Mouse (Mus musculus) CH12.LX (cell line): ENCODE data around the gene Sipa1. TPM values are rescaled to one million over a fixed set of nuclear protein-coding genes. Genes with fewer than 3 reads are reported as not detected.

Source experiments
- DNase-seq: peaks from one replicate; pipeline ENCODE4 v3.0.0-alpha.2; 2013; ENCODE audit errors: extremely low read depth
- H3K27ac ChIP-seq: 2 replicates; pipeline ENCODE4 v1.5.1; 2012; ENCODE audit warnings: low read depth, mild to moderate bottlenecking, control low read depth, moderate library complexity; ENCODE audit not compliant: insufficient read depth
- H3K27me3 ChIP-seq: replicated peaks from 2 replicates; pipeline ENCODE3; 2012; ENCODE audit warnings: inconsistent platforms
- H3K36me3 ChIP-seq, 2 experiments: replicated peaks in 1 of 2; 2 replicates each; pipeline versions ENCODE3 to v1.6.1; 2012; ENCODE audit warnings: inconsistent platforms in 1 of 2, low read length in 1 of 2, mild to moderate bottlenecking in 1 of 2, mixed read lengths in 1 of 2, moderate library complexity in 1 of 2; ENCODE audit not compliant: control insufficient read depth in 1 of 2, insufficient read depth in 1 of 2
- H3K4me1 ChIP-seq, 2 experiments: 2 replicates each; pipeline ENCODE4 v1.6.1; 2012; ENCODE audit warnings: inconsistent platforms in 1 of 2, moderate library complexity in 1 of 2; ENCODE audit not compliant: insufficient read depth in 2 of 2, control insufficient read depth in 1 of 2
- H3K4me2 ChIP-seq: 2 replicates; pipeline ENCODE4 v1.6.1; 2012; ENCODE audit warnings: low read depth, mild to moderate bottlenecking, control low read depth; ENCODE audit not compliant: poor library complexity, insufficient read depth, severe bottlenecking
- H3K4me3 ChIP-seq, 3 experiments: fragments of 150-350 bp in 1 of 3; sonication (generic) in 1 of 3; replicated peaks in 1 of 3; 2 replicates each; pipeline versions ENCODE3 to v1.5.1; 2011 to 2012; ENCODE audit warnings: low read depth in 2 of 3, low read length in 2 of 3, mild to moderate bottlenecking in 2 of 3, moderate library complexity in 2 of 3, control low read depth in 1 of 3, improper control_type of control experiment in 1 of 3, inconsistent platforms in 1 of 3, mixed read lengths in 1 of 3; ENCODE audit not compliant: poor library complexity in 1 of 3
- H3K79me2 ChIP-seq: replicated peaks from 2 replicates; pipeline ENCODE4 v1.6.1; 2012; ENCODE audit warnings: mild to moderate bottlenecking, moderate library complexity; ENCODE audit not compliant: control insufficient read depth, poor library complexity, insufficient read depth, severe bottlenecking; ENCODE audit errors: extremely low read depth
- H3K9ac ChIP-seq: 2 replicates; pipeline ENCODE4 v1.6.1; 2012; ENCODE audit warnings: low read depth, mild to moderate bottlenecking, control low read depth, moderate library complexity; ENCODE audit not compliant: insufficient read depth
- H3K9me3 ChIP-seq: replicated peaks from 2 replicates; pipeline ENCODE3; 2012; ENCODE audit warnings: low read length, inconsistent platforms, mixed read lengths
- E2F4 ChIP-seq: IDR thresholded peaks from 2 replicates; pipeline ENCODE4 v1.6.1; 2011; ENCODE audit warnings: low read depth, low read length, improper control_type of control experiment; ENCODE audit not compliant: insufficient replicate concordance
- GABPA ChIP-seq: IDR thresholded peaks from 2 replicates; pipeline ENCODE4 v1.6.1; 2012; ENCODE audit warnings: low read depth, low read length, improper control_type of control experiment, inconsistent platforms; ENCODE audit not compliant: insufficient replicate concordance
- JUN ChIP-seq: IDR thresholded peaks from 2 replicates; pipeline ENCODE4 v1.6.1; 2011; ENCODE audit warnings: low read depth, mild to moderate bottlenecking, low read length, improper control_type of control experiment, moderate library complexity; ENCODE audit not compliant: insufficient read depth
- KAT2A ChIP-seq: IDR thresholded peaks from 2 replicates; pipeline ENCODE4 v1.6.1; 2012; ENCODE audit warnings: low read length, improper control_type of control experiment, inconsistent platforms; ENCODE audit not compliant: insufficient replicate concordance
- MAFK ChIP-seq: IDR thresholded peaks from 2 replicates; pipeline ENCODE4 v1.6.1; 2011; ENCODE audit warnings: low read length, improper control_type of control experiment; ENCODE audit not compliant: insufficient replicate concordance
- MAZ ChIP-seq: IDR thresholded peaks from 2 replicates; pipeline ENCODE4 v1.6.1; 2012; ENCODE audit warnings: low read depth, mild to moderate bottlenecking, inconsistent platforms, low read length, improper control_type of control experiment, moderate library complexity
- MEF2A ChIP-seq: IDR thresholded peaks from 2 replicates; pipeline ENCODE4 v1.6.1; 2014; ENCODE audit warnings: low read depth, mild to moderate bottlenecking, inconsistent platforms, low read length, improper control_type of control experiment, borderline replicate concordance
- NRF1 ChIP-seq: IDR thresholded peaks from 2 replicates; pipeline ENCODE4 v1.6.1; 2014; ENCODE audit warnings: low read depth, mild to moderate bottlenecking, inconsistent platforms, low read length, improper control_type of control experiment, moderate library complexity
- POLR2A ChIP-seq: IDR thresholded peaks from 2 replicates; pipeline ENCODE4 v1.6.1; 2011; ENCODE audit warnings: low read depth, mild to moderate bottlenecking, improper control_type of control experiment, low read length
- SIN3A ChIP-seq: IDR thresholded peaks from 2 replicates; pipeline ENCODE4 v1.6.1; 2012; ENCODE audit warnings: low read length, improper control_type of control experiment, inconsistent platforms
- TCF12 ChIP-seq: IDR thresholded peaks from 2 replicates; pipeline ENCODE4 v1.6.1; 2014; ENCODE audit warnings: low read depth, mild to moderate bottlenecking, inconsistent platforms, low read length, improper control_type of control experiment
- UBTF ChIP-seq: IDR thresholded peaks from 2 replicates; pipeline ENCODE4 v1.6.1; 2012; ENCODE audit warnings: low read depth, mild to moderate bottlenecking, inconsistent platforms, low read length, improper control_type of control experiment, moderate library complexity
- USF1 ChIP-seq: IDR thresholded peaks from 2 replicates; pipeline ENCODE4 v1.6.1; 2014; ENCODE audit warnings: low read depth, mild to moderate bottlenecking, inconsistent platforms, low read length, improper control_type of control experiment
- USF2 ChIP-seq: conservative IDR thresholded peaks from 2 replicates; pipeline ENCODE4 v1.6.1; 2011; ENCODE audit warnings: low read depth, low read length, improper control_type of control experiment
- ZKSCAN1 ChIP-seq: IDR thresholded peaks from 2 replicates; pipeline ENCODE4 v1.6.1; 2012; ENCODE audit warnings: low read depth, inconsistent platforms, low read length, improper control_type of control experiment, borderline replicate concordance
- ZMIZ1 ChIP-seq: IDR thresholded peaks from 2 replicates; pipeline ENCODE4 v1.6.1; 2012; ENCODE audit warnings: low read depth, mild to moderate bottlenecking, inconsistent platforms, low read length, improper control_type of control experiment
- ZNF384 ChIP-seq: IDR thresholded peaks from 2 replicates; pipeline ENCODE4 v1.6.1; 2012; ENCODE audit warnings: low read depth, low read length, improper control_type of control experiment, inconsistent platforms
- dilution Hi-C: fragments of 300-500 bp; cut with MboI; formaldehyde crosslinking; loops from 2 replicates; pipeline ENCODE4 v1.14.3; 2020; ENCODE audit warnings: low sequenced_read_pairs; ENCODE audit not compliant: extremely low pct_unique_long_range_greater_than_20kb, extremely low pct_ligation_motif_present
- in situ Hi-C: fragments of 300-500 bp; cut with MboI; formaldehyde crosslinking; loops from 3 replicates; pipeline ENCODE4 v1.14.3; 2019; ENCODE audit warnings: low sequenced_read_pairs, low pct_ligation_motif_present, low pct_unique_long_range_greater_than_20kb, mixed read lengths
- polyA plus RNA-seq: library from polyadenylated mRNA; unstranded; fragments of >175 nt; gene quantifications from 2 replicates; pipeline ENCODE4 v1.2.1, GENCODE M21; 2012; ENCODE audit warnings: low read depth; ENCODE audit not compliant: insufficient read length
- total RNA-seq, 2 experiments: library from RNA; depleted of rRNA; stranded (reverse); fragments of 300-350 nt in 1 of 2; fragments of >200 nt in 1 of 2; gene quantifications; 2 replicates each; pipeline ENCODE4 v1.2.3; 2012 to 2014

Sipa1 gene
- total and polyA plus RNA-seq, 3 experiments: 17.6 to 54.6 (median 51.1) TPM

DNA sequence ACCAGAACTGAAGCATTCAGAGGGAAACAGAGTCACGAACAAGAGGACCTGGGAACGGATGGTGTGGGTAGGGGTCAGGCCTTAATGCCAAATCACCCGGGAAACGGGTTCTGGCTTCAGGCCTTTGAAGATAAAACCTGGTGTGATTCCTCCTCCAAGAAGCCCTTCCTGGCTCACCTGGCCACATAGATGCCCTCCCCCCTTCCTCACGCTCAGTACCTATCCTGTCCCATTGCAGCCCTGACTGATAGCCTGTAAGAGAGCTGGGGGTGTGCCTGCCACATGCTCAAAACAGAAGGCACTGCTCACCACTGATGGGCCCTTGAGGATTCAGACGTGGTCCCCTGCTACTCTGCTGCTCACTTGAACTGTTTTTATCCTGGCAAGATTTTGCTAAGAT lies 30.3 kb upstream of the Sipa1 start:
- H3K36me3 ChIP-seq: peaks cover 48 to 83% of the 10 kb centered on the region in 2 experiments
- H3K27ac ChIP-seq: no peak overlapping the region
- in situ Hi-C loops (no loop called here), dilution Hi-C loops (no loop called here)
- TF ChIP-seq KAT2A: no peak
- no peak for TF ChIP-seq E2F4
- TF ChIP-seq GABPA: no peak
- no peak for TF ChIP-seq POLR2A
- no peak for TF ChIP-seq NRF1
- no peak for TF ChIP-seq ZMIZ1
- no peak for TF ChIP-seq USF2
- no peak for TF ChIP-seq MAFK
- H3K9ac ChIP-seq: no peak overlapping the region
- H3K4me1 ChIP-seq: peaks cover 29 to 46% of the 10 kb centered on the region in 2 experiments
- H3K27me3 ChIP-seq: no peaks in the 10 kb centered on the region
- H3K4me2 ChIP-seq: no peak overlapping the region
- no peak for DNase-seq
- peaks cover 23% of the 10 kb centered on the region for H3K79me2 ChIP-seq
- H3K4me3 ChIP-seq: no peak overlapping the region
- no peaks in the 10 kb centered on the region for H3K9me3 ChIP-seq

DNA sequence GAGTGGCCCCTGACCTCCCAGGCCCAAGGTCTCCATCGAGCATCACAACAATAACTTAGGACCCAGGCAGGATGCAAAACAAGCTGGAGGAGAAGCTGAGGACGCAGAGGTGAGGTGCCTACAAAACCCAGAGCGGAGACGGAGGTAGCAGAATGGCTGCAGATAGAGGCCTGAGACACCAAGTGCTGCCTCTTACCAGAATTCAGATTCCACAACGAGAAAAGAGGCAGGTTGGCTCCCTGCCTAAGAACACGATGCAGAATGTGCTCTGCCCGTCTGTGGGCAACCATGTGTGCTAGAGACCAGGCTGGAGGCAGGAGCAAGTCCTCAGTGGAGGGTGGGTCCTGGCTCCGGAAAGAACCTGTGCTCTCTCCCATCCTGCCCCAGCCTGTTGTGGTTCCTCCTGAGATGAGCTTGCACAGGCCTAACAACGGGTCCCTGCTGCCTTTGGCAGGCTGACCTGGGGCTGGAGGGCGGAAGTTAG lies 29.4 kb upstream of the Sipa1 start:
- dilution Hi-C loops: no loop called here
- no peak overlapping the region for H3K4me3 ChIP-seq
- H3K27ac ChIP-seq: no peak overlapping the region
- no peak overlapping the region for H3K9ac ChIP-seq
- peaks cover 41 to 74% of the 10 kb centered on the region in 2 experiments for H3K36me3 ChIP-seq
- peaks cover 24% of the 10 kb centered on the region for H3K79me2 ChIP-seq
- TF ChIP-seq NRF1: no peak
- TF ChIP-seq POLR2A: no peak
- no peak for TF ChIP-seq ZKSCAN1
- TF ChIP-seq UBTF: no peak
- no peak for TF ChIP-seq MEF2A
- no peak for TF ChIP-seq JUN
- no peak for TF ChIP-seq SIN3A
- TF ChIP-seq USF1: no peak
- TF ChIP-seq TCF12: no peak
- no peak for TF ChIP-seq ZNF384
- TF ChIP-seq MAZ: no peak
- H3K27me3 ChIP-seq: no peaks in the 10 kb centered on the region
- in situ Hi-C loops: no loop called here
- H3K4me1 ChIP-seq: peaks cover 29 to 46% of the 10 kb centered on the region in 2 experiments
- no peak overlapping the region for H3K4me2 ChIP-seq
- DNase-seq: no peak
- no peaks in the 10 kb centered on the region for H3K9me3 ChIP-seq
